Mouse (Mus musculus): ENCODE measurements at regions not wholly inside any gene's neighbourhood (a gene's known extent, or its start where the extent isn't known, plus 50 kb on each side); places are given as distances from the start of the nearest gene placed in this dataset.

GRCm38 (mm10) chr1:184644767-184645598 is 87.4 kb downstream of the Hlx start:
- H3K4me3 ChIP-seq (replicated peaks; ENCODE audit: low read length) = no peak overlapping the region
- H3K9me3 ChIP-seq (ENCODE audit: low read length) = peaks cover 9% of the 10 kb centered on the region; the same call in 1 of the 2 replicates
- H3K4me1 ChIP-seq (replicated peaks; ENCODE audit: low read depth, low read length) = peaks cover 12% of the 10 kb centered on the region
- no peak for TF ChIP-seq NANOG (IDR thresholded peaks at IDR 0.05; ENCODE audit: borderline replicate concordance, low read length)
- no peak for TF ChIP-seq POU5F1 (IDR thresholded peaks at IDR 0.05; ENCODE audit: borderline replicate concordance, low read length)
- no peak for TF ChIP-seq CTCF (conservative IDR thresholded peaks at IDR 0.05; ENCODE audit: low read length)
- no peaks in the 10 kb centered on the region for H3K27me3 ChIP-seq (ENCODE audit: insufficient read depth, low read length)
- H3K36me3 ChIP-seq (ENCODE audit: insufficient read depth, low read length) = no peaks in the 10 kb centered on the region

DNA sequence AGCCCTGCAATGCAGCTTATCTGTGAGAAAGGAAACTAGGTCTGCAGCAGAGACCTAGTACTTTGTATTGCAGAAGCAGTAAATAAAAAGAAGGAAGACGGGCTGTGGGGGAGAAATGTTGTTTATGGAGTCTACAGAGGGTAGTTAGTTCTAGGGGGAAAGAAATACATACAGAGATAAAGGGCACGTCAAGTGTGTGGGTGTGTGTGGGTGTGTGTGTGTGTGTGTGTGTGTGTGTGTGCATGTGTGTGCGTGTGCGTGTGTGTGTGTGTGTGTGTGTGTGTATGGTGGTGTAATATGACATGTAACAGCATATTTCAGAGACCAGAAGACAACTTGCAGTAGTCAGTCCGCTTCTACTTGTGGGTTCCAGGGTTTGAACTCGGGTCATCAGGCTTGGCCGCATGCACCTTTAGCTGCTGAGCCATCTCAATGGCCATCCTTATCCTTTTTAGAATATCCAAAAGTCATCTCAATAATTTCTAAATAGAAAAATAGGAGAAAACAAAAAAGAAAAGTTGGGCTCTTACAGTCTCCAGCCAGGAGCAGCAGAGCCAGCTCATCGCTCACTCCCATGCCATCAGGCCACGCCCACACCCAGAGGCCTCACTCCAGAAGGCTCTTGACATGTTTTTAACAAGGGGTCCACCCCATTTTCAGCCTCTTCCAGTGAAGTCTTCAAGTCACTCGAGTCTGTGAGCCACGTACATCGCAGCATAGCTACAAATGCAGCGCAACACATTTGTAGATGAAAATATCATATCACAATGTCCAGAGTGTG is 101.5 kb downstream of the Hlx start:
- Histone ChIP-seq H3K36me3 (ENCODE audit: insufficient read depth, low read length) (no peaks in the 10 kb centered on the region), H3K4me3 (replicated peaks; ENCODE audit: low read length) (no peak overlapping the region), H3K4me1 (replicated peaks; ENCODE audit: low read depth, low read length) (peaks cover 25% of the 10 kb centered on the region), H3K9me3 (ENCODE audit: low read length) (no peaks in the 10 kb centered on the region), H3K27me3 (ENCODE audit: insufficient read depth, low read length) (no peaks in the 10 kb centered on the region)
- no peak for TF ChIP-seq NANOG (IDR thresholded peaks at IDR 0.05; ENCODE audit: borderline replicate concordance, low read length)
- TF ChIP-seq POU5F1 (IDR thresholded peaks at IDR 0.05; ENCODE audit: borderline replicate concordance, low read length) = no peak
- no peak for TF ChIP-seq CTCF (conservative IDR thresholded peaks at IDR 0.05; ENCODE audit: low read length)

- TF ChIP-seq POU5F1 (IDR thresholded peaks at IDR 0.05; ENCODE audit: borderline replicate concordance, low read length) = no peak
- no peak for TF ChIP-seq NANOG (IDR thresholded peaks at IDR 0.05; ENCODE audit: borderline replicate concordance, low read length)
- no peak for TF ChIP-seq CTCF (conservative IDR thresholded peaks at IDR 0.05; ENCODE audit: low read length)
- H3K36me3 ChIP-seq (ENCODE audit: insufficient read depth, low read length) = no peaks in the 10 kb centered on the region
- peaks cover 25% of the 10 kb centered on the region for H3K4me1 ChIP-seq (replicated peaks; ENCODE audit: low read depth, low read length)
- H3K4me3 ChIP-seq (replicated peaks; ENCODE audit: low read length) = no peak overlapping the region
- no peaks in the 10 kb centered on the region for H3K9me3 ChIP-seq (ENCODE audit: low read length)
- H3K27me3 ChIP-seq (ENCODE audit: insufficient read depth, low read length) = no peaks in the 10 kb centered on the region
Observed at GRCm38 (mm10) chr1:184629194-184629593, 103.2 kb downstream of the Hlx start.

- no peaks in the 10 kb centered on the region for H3K27me3 ChIP-seq (ENCODE audit: insufficient read depth, low read length)
- TF ChIP-seq POU5F1 (IDR thresholded peaks at IDR 0.05; ENCODE audit: borderline replicate concordance, low read length) = no peak
- no peak for TF ChIP-seq NANOG (IDR thresholded peaks at IDR 0.05; ENCODE audit: borderline replicate concordance, low read length)
- TF ChIP-seq CTCF (conservative IDR thresholded peaks at IDR 0.05; ENCODE audit: low read length) = no peak
- no peaks in the 10 kb centered on the region for H3K36me3 ChIP-seq (ENCODE audit: insufficient read depth, low read length)
- H3K4me1 ChIP-seq (replicated peaks; ENCODE audit: low read depth, low read length) = peaks cover 25% of the 10 kb centered on the region
- no peak overlapping the region for H3K4me3 ChIP-seq (replicated peaks; ENCODE audit: low read length)
- H3K9me3 ChIP-seq (ENCODE audit: low read length) = no peaks in the 10 kb centered on the region
Observed at GRCm38 (mm10) chr1:184628566-184629168, 103.8 kb downstream of the Hlx start.

DNA sequence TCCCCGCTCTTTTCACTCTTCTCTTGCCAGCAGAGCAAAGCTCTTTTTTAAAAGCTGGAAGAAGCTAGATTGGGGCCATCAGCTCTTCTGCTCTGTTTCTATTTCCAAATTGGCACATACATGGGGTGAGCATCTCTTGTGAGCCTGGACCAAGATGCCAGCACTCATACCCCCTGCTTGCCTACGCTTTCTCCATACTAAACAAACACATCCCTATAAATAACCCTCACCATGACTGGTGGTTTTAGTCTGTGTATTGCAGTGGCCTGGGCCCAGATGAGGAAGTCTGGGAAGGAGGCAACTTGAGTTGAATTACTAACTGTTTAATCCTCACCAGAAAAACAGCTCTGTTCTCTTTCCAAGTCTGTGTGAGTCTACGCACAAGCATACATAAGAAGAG is 110.0 kb downstream of the Hlx start:
- TF ChIP-seq POU5F1 (IDR thresholded peaks at IDR 0.05; ENCODE audit: borderline replicate concordance, low read length) (no peak), CTCF (conservative IDR thresholded peaks at IDR 0.05; ENCODE audit: low read length) (no peak), NANOG (IDR thresholded peaks at IDR 0.05; ENCODE audit: borderline replicate concordance, low read length) (no peak)
- Histone ChIP-seq H3K36me3 (ENCODE audit: insufficient read depth, low read length) (no peaks in the 10 kb centered on the region), H3K4me3 (replicated peaks; ENCODE audit: low read length) (no peak overlapping the region), H3K4me1 (replicated peaks; ENCODE audit: low read depth, low read length) (peaks cover 6% of the 10 kb centered on the region; the same call in 1 of the 2 replicates), H3K9me3 (ENCODE audit: low read length) (peaks cover 7% of the 10 kb centered on the region; the same call in 1 of the 2 replicates), H3K27me3 (ENCODE audit: insufficient read depth, low read length) (no peaks in the 10 kb centered on the region)

DNA sequence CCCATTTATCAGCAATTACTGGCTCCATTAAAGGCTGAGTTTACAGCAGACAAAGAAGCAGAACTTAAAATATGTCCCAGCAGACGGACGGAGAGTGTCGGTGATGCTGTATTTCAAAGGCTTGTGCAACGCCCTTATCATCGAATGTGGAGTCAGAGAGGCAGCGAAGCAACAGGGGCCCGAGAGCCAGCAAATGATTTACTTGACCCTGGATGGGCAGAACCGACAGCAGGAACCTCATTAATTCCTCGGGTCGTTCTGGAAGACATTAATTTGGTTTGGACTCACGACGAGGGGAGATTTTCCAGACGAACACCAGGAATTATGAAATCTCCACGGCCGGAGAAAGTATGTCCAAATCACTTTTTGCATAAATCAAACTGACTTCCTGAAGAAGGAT is 110.5 kb downstream of the Hlx start:
- TF ChIP-seq NANOG (IDR thresholded peaks at IDR 0.05; ENCODE audit: borderline replicate concordance, low read length) (no peak), CTCF (conservative IDR thresholded peaks at IDR 0.05; ENCODE audit: low read length) (no peak), POU5F1 (IDR thresholded peaks at IDR 0.05; ENCODE audit: borderline replicate concordance, low read length) (no peak)
- H3K9me3 ChIP-seq (ENCODE audit: low read length) = peaks cover 7% of the 10 kb centered on the region; the same call in 1 of the 2 replicates
- no peaks in the 10 kb centered on the region for H3K36me3 ChIP-seq (ENCODE audit: insufficient read depth, low read length)
- H3K4me1 ChIP-seq (replicated peaks; ENCODE audit: low read depth, low read length) = peaks cover 6% of the 10 kb centered on the region; the same call in 1 of the 2 replicates
- no peak overlapping the region for H3K4me3 ChIP-seq (replicated peaks; ENCODE audit: low read length)
- H3K27me3 ChIP-seq (ENCODE audit: insufficient read depth, low read length) = no peaks in the 10 kb centered on the region

DNA sequence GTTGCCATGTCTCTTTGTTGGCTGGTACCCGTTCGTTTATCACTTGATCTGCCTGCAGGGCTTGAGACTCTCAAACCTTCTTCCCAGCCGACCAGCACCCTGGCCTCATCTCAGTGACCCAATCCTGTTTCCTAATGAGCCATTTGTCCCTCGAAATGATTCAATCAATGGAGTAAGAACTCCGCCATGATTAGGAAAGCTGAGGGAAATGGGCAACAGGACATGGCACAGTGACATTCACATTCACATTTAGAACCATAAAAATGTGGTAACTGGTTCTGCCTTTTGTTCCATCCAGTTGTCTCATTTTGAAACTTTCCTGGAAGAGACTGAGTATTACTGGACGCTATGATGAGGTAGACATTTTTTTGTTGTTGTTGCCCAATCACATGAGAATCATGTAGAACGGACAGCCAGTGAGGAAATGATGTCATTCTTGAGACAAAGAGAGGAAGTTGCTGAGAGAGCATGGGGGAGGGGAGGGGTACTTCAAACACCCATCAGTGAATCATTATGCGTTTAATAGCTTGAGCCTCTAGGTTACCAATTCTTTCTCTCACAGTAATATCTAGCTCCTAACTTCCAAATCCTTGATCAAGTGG is 114.5 kb downstream of the Hlx start:
- H3K4me3 ChIP-seq (replicated peaks; ENCODE audit: low read length) = no peak overlapping the region
- no peaks in the 10 kb centered on the region for H3K36me3 ChIP-seq (ENCODE audit: insufficient read depth, low read length)
- peaks cover 13% of the 10 kb centered on the region; the same call in 1 of the 2 replicates for H3K9me3 ChIP-seq (ENCODE audit: low read length)
- H3K27me3 ChIP-seq (ENCODE audit: insufficient read depth, low read length) = 0 out of 2 replicates have a peak, but pooled peaks cover 2% of the 10 kb centered on the region
- peaks cover 4% of the 10 kb centered on the region for H3K4me1 ChIP-seq (replicated peaks; ENCODE audit: low read depth, low read length)
- no peak for TF ChIP-seq POU5F1 (IDR thresholded peaks at IDR 0.05; ENCODE audit: borderline replicate concordance, low read length)
- no peak for TF ChIP-seq CTCF (conservative IDR thresholded peaks at IDR 0.05; ENCODE audit: low read length)
- no peak for TF ChIP-seq NANOG (IDR thresholded peaks at IDR 0.05; ENCODE audit: borderline replicate concordance, low read length)
